Mouse (Mus musculus): ENCODE results near the gene Sppl2c. TPM values are rescaled to one million over a fixed set of nuclear protein-coding genes. Genes with fewer than 3 reads are reported as not detected.

The Sppl2c gene
- polyA plus RNA-seq, 1 experiment: not detected

GRCm38 (mm10) chr11:104220291-104220690, 34.2 kb downstream of the Sppl2c start:
- Histone ChIP-seq H3K4me3 (ENCODE audit: insufficient read depth, low read length) (no peak overlapping the region), H3K4me1 (ENCODE audit: control insufficient read depth, insufficient read depth, low read length) (no peaks in the 10 kb centered on the region), H3K27ac (ENCODE audit: insufficient read depth, low read depth, low read length) (no peak overlapping the region)
- TF ChIP-seq POLR2A (IDR thresholded peaks at IDR 0.05; ENCODE audit: borderline replicate concordance, low read depth, low read length) (no peak), CTCF (IDR thresholded peaks at IDR 0.05; ENCODE audit: low read depth, low read length) (no peak)

- H3K27ac ChIP-seq (ENCODE audit: insufficient read depth, low read depth, low read length): no peak overlapping the region
- no peak overlapping the region for H3K4me3 ChIP-seq (ENCODE audit: insufficient read depth, low read length)
- TF ChIP-seq POLR2A (IDR thresholded peaks at IDR 0.05; ENCODE audit: borderline replicate concordance, low read depth, low read length) (no peak), CTCF (IDR thresholded peaks at IDR 0.05; ENCODE audit: low read depth, low read length) (no peak)
- H3K4me1 ChIP-seq (ENCODE audit: control insufficient read depth, insufficient read depth, low read length): no peaks in the 10 kb centered on the region
Observed at GRCm38 (mm10) chr11:104221751-104222150, 35.6 kb downstream of the Sppl2c start.

GRCm38 (mm10) chr11:104223301-104223700, 37.2 kb downstream of the Sppl2c start:
- TF ChIP-seq POLR2A (IDR thresholded peaks at IDR 0.05; ENCODE audit: borderline replicate concordance, low read depth, low read length) (no peak), CTCF (IDR thresholded peaks at IDR 0.05; ENCODE audit: low read depth, low read length) (no peak)
- Histone ChIP-seq H3K4me1 (ENCODE audit: control insufficient read depth, insufficient read depth, low read length) (no peaks in the 10 kb centered on the region), H3K4me3 (ENCODE audit: insufficient read depth, low read length) (no peak overlapping the region), H3K27ac (ENCODE audit: insufficient read depth, low read depth, low read length) (no peak overlapping the region)

GRCm38 (mm10) chr11:104229391-104229790, 43.3 kb downstream of the Sppl2c start:
- TF ChIP-seq POLR2A (IDR thresholded peaks at IDR 0.05; ENCODE audit: borderline replicate concordance, low read depth, low read length) (no peak), CTCF (IDR thresholded peaks at IDR 0.05; ENCODE audit: low read depth, low read length) (no peak)
- Histone ChIP-seq H3K4me3 (ENCODE audit: insufficient read depth, low read length) (no peak overlapping the region), H3K27ac (ENCODE audit: insufficient read depth, low read depth, low read length) (no peak overlapping the region), H3K4me1 (ENCODE audit: control insufficient read depth, insufficient read depth, low read length) (peaks cover 5% of the 10 kb centered on the region; the same call in 1 of the 2 replicates)

- H3K27ac ChIP-seq (ENCODE audit: insufficient read depth, low read depth, low read length): no peak overlapping the region
- TF ChIP-seq POLR2A (IDR thresholded peaks at IDR 0.05; ENCODE audit: borderline replicate concordance, low read depth, low read length) (no peak), CTCF (IDR thresholded peaks at IDR 0.05; ENCODE audit: low read depth, low read length) (no peak)
- H3K4me1 ChIP-seq (ENCODE audit: control insufficient read depth, insufficient read depth, low read length): peaks cover 5% of the 10 kb centered on the region; the same call in 1 of the 2 replicates
- H3K4me3 ChIP-seq (ENCODE audit: insufficient read depth, low read length): peak overlapping the region; percentile 64
Observed at GRCm38 (mm10) chr11:104230066-104230778, 44.1 kb downstream of the Sppl2c start.

GRCm38 (mm10) chr11:104231041-104231911, 45.1 kb downstream of the Sppl2c start, which contains the start of gene Mapt:
Gene Mapt (plus strand): TSS chr11:104231390.
- H3K4me1 ChIP-seq (ENCODE audit: control insufficient read depth, insufficient read depth, low read length): peaks cover 5% of the 10 kb centered on the region; the same call in 1 of the 2 replicates
- H3K27ac ChIP-seq (ENCODE audit: insufficient read depth, low read depth, low read length): no peak within 1 kb of the TSS
- peak within 1 kb of the TSS; percentile 64 for H3K4me3 ChIP-seq (ENCODE audit: insufficient read depth, low read length)
- TF ChIP-seq POLR2A (IDR thresholded peaks at IDR 0.05; ENCODE audit: borderline replicate concordance, low read depth, low read length) (no peak), CTCF (IDR thresholded peaks at IDR 0.05; ENCODE audit: low read depth, low read length) (peak; percentile 34; the same call in 1 of the 2 replicates)

GRCm38 (mm10) chr11:104232141-104233061, 46.3 kb downstream of the Sppl2c start:
- Histone ChIP-seq H3K4me3 (ENCODE audit: insufficient read depth, low read length) (peak overlapping the region; percentile 64), H3K27ac (ENCODE audit: insufficient read depth, low read depth, low read length) (no peak overlapping the region), H3K4me1 (ENCODE audit: control insufficient read depth, insufficient read depth, low read length) (peaks cover 5% of the 10 kb centered on the region; the same call in 1 of the 2 replicates)
- TF ChIP-seq POLR2A (IDR thresholded peaks at IDR 0.05; ENCODE audit: borderline replicate concordance, low read depth, low read length) (no peak), CTCF (IDR thresholded peaks at IDR 0.05; ENCODE audit: low read depth, low read length) (no peak)

GRCm38 (mm10) chr11:104233101-104233500, 47.0 kb downstream of the Sppl2c start:
- H3K4me3 ChIP-seq (ENCODE audit: insufficient read depth, low read length): no peak overlapping the region
- H3K4me1 ChIP-seq (ENCODE audit: control insufficient read depth, insufficient read depth, low read length): peaks cover 5% of the 10 kb centered on the region; the same call in 1 of the 2 replicates
- no peak overlapping the region for H3K27ac ChIP-seq (ENCODE audit: insufficient read depth, low read depth, low read length)
- TF ChIP-seq POLR2A (IDR thresholded peaks at IDR 0.05; ENCODE audit: borderline replicate concordance, low read depth, low read length) (no peak), CTCF (IDR thresholded peaks at IDR 0.05; ENCODE audit: low read depth, low read length) (no peak)

Measured in bone marrow macrophage, adult 2 months (primary cell).